Mouse (Mus musculus): Measurements from ENCODE around the gene Magi2.
A peak's percentile ranks its signal among the peaks of the same experiment; 100 is the strongest.
"Not testable (repeated sequence)": the region's sequence is repeated elsewhere in the genome, so short reads cannot be mapped to it uniquely, and the experiment has no call there.

The Magi2 gene

DNA sequence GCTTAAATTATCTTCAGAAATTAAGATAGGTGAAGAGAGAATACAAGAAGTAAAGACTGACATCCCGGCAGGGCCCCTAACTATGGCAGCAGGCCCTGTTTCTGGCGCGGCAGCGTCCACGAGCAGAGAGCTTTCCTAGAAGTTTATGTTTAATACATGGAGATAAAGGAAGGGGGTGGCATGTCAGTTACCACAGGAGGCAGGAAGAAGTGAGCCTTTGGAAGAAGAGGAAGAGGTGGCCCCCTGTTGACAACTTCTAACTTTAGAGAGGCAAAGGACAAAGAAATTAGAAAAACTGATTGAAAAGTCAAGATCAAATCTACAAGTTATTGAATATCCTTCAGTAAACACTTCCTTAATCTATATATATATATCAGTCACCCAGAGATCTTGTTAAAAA is 1281.8 kb downstream of the Magi2 start:
- no peak for DNase-seq (ENCODE audit: low read depth, low spot score)

DNA sequence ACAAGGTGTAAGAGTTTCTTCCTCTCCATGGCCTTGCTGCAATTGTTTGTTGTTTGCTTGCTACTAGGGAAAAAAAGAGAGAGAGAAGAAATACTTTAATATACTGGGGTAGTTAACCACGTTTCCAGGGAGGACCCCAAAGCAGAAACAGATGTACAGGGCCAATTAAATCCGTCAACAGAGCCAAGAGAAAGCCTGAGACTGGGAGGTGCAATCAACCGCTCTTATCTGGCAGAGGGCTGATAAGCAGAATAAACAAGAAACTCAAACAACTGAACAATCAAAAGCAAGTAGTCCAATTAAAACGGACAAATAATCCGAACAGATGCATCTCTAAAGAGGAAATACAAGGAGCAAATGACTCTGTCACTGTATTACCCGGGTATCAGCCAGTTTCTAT is 1282.8 kb downstream of the Magi2 start:
- DNase-seq (ENCODE audit: low read depth, low spot score): peak; percentile 31

DNA sequence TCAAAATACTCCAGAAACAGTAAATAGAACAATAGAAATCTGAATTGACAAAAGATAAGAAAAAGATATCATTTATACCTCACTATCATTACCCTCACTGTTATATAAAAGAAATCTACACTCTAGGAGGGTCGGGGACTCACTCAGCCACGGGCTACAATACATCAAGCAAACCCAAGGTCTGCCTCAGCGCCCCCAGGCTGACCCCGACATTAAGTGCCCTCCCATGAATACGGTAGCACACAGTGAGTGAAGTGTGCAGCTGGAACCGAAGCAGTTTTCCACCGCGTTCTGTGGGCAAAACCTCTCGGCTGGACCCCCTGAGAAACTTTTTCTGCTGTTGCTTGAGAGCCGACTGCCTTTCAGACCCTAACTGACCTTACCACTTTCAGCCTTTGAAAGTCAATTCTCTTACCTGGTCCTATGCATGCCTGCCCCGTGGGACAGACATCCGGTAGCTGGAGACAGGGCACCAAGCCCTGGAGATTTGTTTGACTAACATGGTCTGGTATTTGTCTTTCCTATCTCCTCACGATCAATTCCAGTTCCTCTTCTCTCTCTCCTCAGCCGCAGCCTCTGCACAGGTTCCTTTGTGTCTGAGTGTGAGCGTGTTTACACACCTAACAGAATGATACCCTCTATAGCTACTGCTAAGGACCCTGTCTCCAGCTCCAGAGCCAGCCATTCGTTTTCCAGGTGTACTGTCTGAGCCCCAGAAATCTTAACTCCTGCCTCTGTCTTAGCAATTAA is 1285.7 kb downstream of the Magi2 start:
- no peak for DNase-seq (ENCODE audit: low read depth, low spot score)

DNA sequence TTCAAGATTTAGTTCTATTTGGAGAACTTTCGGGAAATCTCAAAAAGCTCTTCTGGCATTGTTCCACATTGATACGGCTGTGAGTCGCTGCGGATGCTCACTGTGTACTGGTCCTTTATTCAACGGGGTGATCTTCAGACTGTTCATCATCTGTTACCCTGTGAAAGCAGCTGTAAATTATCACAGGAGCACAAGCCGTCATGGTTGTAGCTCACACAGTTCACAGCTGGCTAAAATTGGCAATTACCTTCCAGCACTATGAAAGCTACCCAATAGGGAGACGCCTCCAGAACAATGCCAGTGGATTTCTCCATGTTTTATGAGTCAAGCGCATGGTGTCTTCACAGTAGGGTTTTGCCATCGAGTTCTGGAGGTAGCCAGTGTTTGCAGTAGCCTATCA is 1294.8 kb downstream of the Magi2 start:
- no peak for DNase-seq (ENCODE audit: low read depth, low spot score)

DNA sequence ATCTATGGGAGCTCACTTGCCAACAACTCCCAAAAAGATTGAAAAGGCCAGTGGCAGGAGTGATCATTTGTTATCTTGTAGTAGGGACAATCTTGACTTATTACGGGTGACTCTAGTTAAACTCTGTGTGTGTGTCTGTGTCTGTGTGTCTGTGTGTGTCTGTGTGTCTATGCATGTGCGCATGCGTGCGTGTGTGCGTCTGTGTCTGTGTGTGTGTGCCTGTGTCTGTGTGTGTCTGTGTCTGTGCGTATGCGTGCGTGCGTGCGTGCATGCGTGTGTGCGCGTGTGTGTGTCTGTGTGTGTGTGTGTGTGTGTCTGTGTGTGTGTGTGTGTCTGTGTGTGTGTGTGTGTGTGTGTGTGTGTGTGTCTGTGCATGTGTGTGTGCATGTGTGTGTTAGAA is 1295.2 kb downstream of the Magi2 start:
- DNase-seq (ENCODE audit: low read depth, low spot score): no peak

DNA sequence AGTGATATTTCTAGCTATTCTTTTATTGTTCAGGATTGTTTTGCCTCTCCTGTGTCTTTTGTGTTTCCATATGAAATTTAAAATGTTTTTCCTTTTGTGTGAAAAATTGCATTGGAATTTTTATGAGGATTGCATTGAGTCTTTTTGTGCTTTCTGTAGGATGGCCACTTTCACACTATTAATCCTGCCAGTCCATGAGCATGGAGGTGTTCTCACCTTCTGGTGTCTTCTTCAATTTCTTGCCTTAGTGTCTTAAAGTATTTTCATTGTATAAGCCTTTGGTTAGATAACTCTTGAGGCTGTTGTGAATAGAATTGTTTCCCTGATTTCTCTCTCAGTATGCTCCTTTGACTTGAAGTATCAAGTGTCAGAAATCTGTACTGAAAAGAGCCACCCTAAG is 1296.9 kb downstream of the Magi2 start:
- DNase-seq (ENCODE audit: low read depth, low spot score): no peak

DNA sequence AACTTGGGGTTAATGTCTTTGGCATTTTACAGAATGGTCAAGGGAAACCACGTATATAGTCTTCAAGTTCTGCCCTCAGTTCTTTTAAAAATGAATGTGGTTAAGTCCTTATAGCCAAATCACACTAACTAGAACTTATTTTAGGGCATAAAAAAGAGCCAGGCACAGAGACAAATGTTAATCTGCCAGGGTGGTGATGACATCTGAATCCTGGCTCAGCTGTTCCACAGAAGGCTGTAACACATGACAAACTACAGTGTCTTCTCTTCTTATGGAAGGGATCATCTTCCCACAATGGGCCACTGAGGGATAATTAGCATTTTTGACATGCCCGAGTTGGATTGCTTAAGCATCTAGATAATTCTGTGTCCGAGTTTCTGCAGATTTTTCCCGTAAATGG is 1299.8 kb downstream of the Magi2 start:
- not testable (repeated sequence) for DNase-seq (ENCODE audit: low read depth, low spot score)

DNA sequence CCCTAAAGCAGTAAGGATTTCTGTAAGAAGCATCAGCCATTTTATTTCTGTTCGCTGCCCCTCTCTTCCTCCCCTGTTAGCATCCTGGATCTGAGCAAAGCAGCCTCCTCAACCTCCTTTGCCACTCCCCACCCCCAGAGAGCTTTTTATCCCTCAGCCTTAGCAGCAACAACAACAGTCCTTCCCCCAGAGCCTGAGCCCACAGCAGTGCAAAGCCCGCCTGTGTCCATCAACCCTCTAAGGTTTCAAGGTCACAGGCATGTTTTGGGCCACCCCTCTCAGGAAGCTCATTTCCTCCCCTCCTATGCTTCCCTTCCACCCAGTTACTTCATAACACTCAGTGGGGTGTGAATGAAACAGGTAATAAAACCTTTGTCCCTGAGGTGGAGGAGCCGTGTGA is 1309.7 kb downstream of the Magi2 start:
- peak; percentile 49 for DNase-seq (ENCODE audit: low read depth, low spot score)

DNA sequence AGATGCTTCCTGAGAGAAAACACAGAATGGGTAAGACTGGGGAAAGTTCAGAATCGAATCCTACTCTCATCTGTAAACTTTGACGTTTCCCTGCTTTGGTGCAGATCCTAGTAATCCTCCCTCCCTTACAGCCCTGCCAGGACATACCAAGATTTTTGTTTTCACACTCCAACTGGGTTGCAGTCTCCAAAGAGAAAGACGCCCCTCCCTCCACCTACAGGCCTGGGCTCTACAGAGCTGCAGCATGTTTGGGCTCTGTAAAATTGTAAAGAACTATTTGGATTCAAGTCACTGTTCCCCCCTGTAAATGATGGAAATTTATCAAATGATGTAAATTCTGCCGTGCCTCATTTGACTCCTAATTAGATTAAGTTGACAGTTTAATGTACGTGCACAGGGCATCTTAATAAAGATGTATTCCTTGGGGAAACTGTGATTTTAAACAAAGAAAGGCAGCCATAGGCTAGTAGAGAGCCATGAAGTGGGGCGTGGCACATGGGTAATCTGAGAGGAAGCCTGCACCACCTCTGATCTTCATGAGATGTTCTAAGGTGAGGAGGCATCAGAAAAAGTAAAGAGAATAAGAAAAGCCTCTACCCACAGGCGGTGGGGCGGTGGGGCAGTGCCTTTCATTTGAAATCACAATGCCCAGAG is 1310.7 kb downstream of the Magi2 start:
- no peak for DNase-seq (ENCODE audit: low read depth, low spot score)

DNA sequence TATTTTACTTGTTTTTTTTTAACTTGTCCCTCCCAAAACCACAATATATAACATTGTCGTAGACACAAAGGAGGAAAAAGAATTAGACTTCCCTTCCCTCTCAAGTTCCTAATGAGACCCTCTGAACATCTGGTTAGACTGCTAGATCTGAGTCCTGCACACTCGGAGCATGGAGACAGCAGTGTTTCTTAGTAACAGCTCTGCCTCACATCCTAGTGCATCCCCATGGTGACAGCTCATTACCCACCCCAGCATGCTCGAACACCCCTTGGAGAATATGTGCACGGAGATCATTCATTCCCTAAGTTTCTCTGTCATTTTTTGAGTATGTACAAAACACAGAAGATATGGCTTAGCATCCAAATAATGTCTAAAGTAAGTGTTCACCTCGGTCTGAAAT is 1317.5 kb downstream of the Magi2 start:
- peak; percentile 16 for DNase-seq (ENCODE audit: low read depth, low spot score)

DNA sequence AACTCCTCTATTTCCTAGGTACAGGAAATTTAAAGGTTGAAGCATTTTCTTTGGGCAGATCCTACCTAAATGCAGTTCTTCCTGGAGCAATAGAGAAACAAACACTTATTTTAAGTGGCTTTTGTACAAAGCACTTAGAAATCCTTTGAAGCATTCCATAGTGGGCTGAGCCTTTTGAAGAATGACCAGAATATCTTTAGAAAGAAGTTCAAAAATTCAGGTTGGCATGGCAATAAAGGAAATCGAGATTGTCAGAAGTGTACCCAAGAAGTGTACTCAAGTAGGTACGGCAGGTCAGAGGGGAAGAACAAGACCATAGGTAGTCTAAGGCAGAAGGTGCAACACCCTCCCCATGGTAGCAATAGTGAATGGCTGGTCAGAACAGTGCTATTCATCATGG is 1332.5 kb downstream of the Magi2 start:
- no peak for DNase-seq (ENCODE audit: low read depth, low spot score)

DNA sequence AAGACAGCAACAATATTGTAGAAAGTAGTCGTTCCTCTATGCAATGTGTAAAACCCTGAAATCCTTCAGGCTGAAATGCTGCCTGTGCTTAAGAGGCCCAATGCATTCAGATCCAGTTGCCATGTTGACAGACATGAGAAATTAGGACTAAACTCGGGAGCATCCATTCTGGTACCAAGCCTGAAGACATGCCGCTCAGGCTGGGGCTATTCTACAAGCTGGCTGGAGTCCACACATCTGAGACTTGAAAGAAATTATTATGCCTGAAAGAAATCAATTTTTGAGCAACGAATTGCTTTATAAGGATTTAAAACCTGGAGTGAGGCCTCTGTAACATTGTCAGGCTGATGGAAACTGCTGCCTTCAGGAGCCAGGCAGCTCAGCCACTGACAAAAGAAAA is 1333.0 kb downstream of the Magi2 start:
- DNase-seq (ENCODE audit: low read depth, low spot score): no peak

DNA sequence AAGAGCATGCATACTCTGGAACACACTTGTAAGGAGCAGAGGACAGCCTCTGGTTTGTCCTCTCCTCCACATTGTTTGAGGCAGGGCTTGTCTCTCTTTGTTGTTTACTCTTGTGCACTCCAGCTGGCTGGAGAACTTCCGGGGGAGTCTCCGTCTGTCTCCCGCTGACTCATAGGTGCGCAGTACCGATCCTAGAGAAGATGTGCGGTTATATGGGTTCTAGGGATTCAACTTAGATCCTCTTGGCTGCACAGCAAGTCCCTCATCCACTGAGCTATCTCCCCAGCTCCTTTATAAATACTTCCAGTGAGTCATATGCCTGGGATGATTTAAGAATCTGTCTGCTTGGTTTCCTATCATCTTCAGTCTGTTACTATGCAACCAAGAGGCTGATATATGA is 1341.6 kb downstream of the Magi2 start:
- DNase-seq (ENCODE audit: low read depth, low spot score): no peak

DNA sequence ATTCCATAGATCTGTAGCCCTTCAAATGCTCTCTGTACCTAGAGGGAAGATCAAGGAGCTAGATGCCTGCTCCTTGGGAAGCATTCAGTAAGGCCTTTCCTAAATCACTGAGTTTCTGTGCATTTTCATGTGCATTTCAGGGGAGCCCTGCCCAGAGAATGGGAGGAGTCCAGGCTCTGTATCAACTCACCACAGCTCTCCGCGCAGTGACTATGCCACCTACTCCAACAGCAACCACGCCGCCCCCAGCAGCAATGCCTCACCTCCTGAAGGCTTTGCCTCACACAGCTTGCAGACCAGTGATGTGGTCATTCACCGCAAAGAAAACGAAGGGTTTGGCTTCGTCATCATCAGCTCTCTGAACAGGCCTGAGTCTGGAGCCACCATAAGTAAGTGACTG is 1342.1 kb downstream of the Magi2 start:
- no peak for DNase-seq (ENCODE audit: low read depth, low spot score)

DNA sequence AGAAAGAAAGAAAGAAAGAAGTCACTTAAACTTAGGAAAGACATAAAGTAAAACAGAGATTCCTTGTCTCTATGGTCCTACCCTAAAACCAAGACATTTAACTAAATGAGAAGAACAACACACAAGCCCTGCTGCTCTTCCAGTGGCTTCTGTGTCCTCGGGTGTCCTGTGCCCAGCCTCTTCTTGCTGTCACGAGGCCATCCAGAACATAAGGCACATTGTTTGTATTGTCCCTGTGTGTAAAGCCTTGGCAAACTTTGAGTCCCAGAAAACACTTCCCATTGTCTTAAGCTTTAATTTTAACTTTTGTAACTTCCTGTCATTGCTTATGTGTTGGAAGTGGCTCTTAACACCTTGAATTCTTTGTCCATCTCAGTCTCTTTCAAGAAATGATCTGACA is 1348.0 kb downstream of the Magi2 start:
- DNase-seq (ENCODE audit: low read depth, low spot score): no peak

DNA sequence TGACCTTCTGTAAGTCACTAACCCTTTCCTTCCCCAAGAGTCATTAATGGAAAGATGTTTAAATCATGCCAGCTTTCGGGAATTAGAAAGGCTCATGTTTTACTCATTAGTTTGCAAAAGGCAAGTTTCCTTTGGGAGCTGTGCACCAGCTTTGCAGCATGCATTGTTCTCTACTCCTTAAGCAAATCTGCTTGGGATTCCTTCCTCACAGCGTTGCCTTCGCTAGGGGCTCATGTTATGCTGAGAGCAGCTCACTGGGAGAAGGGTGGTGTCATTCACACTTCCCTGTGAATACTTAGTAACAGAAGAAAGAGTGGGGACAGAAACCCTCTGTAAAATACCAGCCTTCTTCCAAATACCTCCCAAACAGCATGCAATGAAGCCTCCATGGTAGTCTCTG is 1349.0 kb downstream of the Magi2 start:
- DNase-seq (ENCODE audit: low read depth, low spot score): peak; percentile 30

DNA sequence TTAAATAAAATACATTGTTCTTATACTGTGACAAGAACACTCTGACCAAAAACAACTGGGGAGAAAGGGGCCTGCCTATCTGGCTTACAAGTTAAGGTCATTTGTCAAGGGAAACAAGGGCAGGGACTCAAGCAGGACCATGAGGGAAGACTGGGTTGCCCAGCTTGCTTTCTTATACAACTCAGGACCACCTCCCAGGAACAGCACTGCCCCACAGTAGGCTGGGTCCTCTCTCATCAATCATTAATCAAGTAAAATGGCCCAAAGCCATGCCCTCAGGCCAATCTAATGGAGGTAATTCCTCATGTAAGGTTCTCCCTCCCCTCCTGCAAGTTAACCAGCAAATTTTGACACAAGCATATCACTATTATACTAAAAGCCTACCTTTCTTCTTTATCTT is 1349.4 kb downstream of the Magi2 start:
- no peak for DNase-seq (ENCODE audit: low read depth, low spot score)

DNA sequence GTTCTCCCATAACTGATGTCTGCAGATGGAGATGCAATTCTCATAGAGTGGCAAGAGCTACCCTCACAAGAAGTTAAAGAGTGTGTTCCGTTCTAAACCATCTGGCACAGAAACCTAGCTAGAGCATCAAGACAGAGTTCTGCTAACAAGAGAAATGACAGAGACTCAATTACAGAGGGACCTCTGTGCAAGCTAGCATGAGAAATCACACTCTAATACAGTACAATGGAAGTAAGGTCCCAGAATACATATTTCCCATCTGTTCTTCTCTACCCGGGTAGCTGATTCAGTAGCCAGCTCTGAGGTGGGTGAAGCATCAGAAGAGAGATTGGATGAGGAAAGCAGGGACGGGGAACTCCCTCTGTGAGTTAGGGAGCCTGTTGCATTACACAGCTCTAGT is 1351.8 kb downstream of the Magi2 start:
- DNase-seq (ENCODE audit: low read depth, low spot score): no peak

DNA sequence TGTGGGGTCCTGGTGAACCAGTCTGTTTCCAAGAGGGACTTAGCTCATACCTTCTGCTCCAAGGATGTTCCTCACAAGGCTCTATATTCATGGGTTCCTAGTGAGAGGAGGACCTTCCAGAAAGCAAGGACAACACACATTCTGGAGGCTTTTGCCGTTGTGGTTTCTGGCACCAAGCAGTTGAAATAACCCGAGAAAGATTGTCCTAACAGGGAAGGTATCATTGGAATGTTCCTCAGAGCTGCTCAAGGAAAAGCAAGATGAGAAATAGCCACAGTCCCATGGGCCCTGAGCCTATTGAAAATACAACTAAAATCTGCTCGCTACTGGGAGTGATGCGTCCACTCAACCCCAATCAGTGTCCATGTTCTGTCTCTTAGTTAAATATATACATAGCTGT is 1353.8 kb downstream of the Magi2 start:
- no peak for DNase-seq (ENCODE audit: low read depth, low spot score)

DNA sequence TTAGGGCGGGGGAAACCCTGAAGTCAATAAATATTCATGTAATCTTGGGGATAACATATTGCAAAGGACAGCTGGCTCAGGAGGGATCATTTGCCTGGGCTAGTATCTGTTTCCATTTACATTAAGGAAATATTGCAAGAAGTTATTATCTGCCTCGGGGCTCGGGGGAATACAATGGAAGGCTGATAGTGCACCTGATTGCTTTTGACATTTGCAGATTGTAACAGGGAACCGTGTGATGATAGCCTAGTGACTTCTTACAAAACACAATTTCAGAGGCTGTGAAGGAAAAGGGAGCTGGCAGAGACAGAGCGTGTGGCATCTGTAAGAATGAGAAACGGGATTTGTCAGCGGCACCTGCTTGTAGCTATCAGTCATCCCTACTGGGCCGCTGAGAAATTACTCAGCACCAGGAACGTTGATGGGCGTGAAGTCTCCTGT is 1356.2 kb downstream of the Magi2 start:
- DNase-seq (ENCODE audit: low read depth, low spot score): no peak

DNA sequence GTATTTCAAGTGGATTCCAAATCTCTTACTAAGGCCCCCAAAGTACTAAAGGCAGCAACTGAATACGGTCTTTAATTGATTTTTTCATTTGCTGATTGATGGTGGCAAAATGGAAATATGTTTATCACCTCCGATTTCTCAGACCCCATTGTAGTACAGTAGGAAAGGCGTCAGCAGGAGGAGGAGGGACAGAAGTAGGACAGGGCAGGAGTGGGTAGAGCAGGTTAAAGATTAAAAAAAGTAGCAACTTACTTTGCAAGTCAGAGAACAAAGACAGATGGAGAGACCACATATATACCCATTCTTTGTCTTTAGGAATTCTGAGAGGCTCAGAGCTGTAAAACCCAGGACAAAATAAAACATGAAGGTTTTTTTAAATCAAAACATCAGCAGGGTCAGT is 1356.8 kb downstream of the Magi2 start:
- no peak for DNase-seq (ENCODE audit: low read depth, low spot score)

DNA sequence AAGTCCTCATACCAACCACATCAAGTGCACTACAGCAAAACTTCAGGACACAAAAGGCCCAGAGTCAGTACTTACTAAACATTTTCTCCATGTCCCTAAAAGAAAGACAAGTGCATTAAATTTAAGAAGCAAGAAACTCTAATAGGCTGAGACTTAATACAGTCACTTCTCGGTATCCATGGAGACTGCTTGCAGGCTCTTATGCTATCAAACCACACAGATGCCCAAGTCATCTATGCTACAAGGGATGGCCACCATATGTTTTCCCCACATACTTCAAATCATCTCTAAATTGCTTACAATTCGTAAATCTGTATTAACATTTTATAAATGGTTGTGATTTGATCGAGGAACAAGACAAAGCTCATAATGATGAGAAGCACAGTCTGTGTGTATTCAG is 1357.9 kb downstream of the Magi2 start:
- DNase-seq (ENCODE audit: low read depth, low spot score): no peak

DNA sequence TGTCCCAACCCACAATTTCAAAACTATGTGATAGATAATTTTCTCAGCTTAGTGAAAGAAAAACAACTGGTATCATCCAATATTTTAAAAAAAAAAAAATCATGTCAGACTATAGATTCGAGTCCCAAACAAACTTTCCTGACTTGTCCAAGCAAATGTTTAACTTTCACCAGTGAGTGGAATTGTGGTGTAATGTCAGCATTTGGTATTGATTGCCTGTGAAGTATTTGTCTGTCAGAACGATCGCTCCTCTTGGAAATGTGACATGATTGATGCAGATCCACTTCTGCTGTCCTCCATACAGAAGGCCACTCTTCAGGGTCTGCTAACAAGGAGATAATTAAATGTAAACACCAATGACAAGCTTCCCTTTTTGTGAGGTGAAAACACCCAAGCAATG is 1362.9 kb downstream of the Magi2 start:
- DNase-seq (ENCODE audit: low read depth, low spot score): no peak

DNA sequence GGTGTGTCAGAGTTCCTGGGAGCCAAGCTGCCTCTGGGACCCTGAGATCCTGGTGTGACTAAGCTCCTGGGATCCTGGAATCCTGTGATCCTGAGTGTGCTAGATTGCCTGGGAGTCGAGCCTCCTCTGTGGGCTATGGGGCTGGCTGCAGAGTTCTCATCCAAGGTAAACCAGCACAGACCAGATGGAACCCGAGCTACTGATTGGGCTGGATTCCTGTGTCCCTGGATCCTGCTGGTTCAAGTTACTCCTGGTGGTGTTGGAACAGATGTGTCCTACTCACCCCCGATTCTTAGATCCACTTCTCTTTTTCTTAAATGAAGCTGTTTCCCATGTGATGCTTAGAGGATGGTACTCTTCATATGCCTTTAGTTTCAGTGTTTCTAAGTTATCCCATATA is 1371.4 kb downstream of the Magi2 start:
- no peak for DNase-seq (ENCODE audit: low read depth, low spot score)

Measured in forelimb bud, embryonic 11.5 days (tissue).